Mouse (Mus musculus): ENCODE measurements around the gene Frs3. TPM values are rescaled to one million over a fixed set of nuclear protein-coding genes. Genes with fewer than 3 reads are reported as not detected.
A peak's percentile ranks its signal among the peaks of the same experiment; 100 is the strongest.
"Not testable (repeated sequence)": the region's sequence is repeated elsewhere in the genome, so short reads cannot be mapped to it uniquely, and the experiment has no call there.

Gene Frs3
- total RNA-seq (2014; rRNA removed) (1.7 and 1.9 TPM in 2 replicates), polyA plus RNA-seq (2012; rRNA removed) (6.5 and 7.1 TPM in 2 replicates)

DNA sequence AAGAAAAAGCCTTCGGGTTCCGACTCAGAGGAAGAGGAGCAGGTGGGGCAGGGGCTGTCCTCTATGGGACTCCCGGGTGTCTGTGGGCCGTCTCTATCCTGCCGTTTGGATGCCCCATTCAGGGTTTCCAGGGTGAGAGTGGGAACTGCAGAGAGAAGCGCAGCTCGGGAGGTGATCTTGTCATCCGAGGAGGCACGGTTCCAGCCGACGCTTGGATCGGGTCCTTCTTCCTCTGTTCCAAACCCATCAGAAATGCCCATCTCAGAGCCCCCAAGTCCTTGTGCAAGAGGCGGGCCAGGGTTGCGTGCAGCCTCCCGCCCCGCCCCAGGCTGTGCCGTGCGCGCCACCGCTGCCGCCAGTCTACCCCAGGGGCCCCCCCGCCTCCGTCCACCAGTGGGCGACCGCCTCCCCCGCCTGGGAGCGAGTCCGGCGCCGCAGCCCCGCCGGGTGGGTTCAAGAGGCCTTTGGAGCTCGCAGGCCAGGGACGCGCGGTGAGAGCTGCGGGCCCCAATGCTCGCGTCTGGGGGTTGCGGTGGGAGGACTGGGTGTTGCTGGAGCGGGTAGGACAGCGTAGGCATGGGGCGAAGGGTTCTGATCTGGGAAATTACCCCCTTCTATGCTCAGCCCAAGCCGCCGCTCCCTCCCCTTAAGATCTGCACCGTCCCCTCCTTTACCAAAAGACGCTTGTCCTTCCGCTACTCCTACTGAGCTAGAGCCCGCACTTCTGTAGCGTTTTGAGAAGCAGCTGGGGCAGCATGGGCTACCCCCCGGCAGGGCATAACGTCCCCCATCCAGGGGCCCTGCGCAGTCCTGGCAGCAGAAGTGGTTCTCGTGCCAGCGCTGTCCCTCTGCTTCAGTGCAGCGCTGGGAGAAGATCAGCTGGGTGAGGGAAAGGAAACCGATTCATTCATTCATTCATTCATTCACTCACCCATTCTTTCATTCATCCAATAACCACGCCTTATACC lies at the start of gene Frs3:
TSS of gene Frs3 (plus strand) at position 423 of the 968 bp plus-strand sequence.
- H3K4me1 ChIP-seq (ENCODE audit: control insufficient read depth, insufficient read depth, low read length), result peaks cover 7% of the 10 kb centered on the region
- peak within 1 kb of the TSS; percentile 81 for H3K27ac ChIP-seq (replicated peaks; ENCODE audit: insufficient read depth, low read depth, low read length)
- H3K36me3 ChIP-seq (ENCODE audit: control insufficient read depth, insufficient read depth, low read length), result peaks cover 8% of the 10 kb centered on the region; the same call in 1 of the 2 replicates
- H3K4me3 ChIP-seq (ENCODE audit: insufficient read depth, low read depth, low read length), result peak within 1 kb of the TSS; percentile 82
- 0 out of 2 replicates have a peak, but pooled peaks have one; percentile 3 for TF ChIP-seq POLR2A (IDR thresholded peaks at IDR 0.05; ENCODE audit: extremely low read depth, insufficient read depth, low read length)
- TF ChIP-seq CTCF (IDR thresholded peaks at IDR 0.05; ENCODE audit: low read depth, low read length), result no peak
- H3K27me3 ChIP-seq (ENCODE audit: control insufficient read depth, insufficient read depth, low read length), result no peaks in the 10 kb centered on the region
- no peaks in the 10 kb centered on the region; the same call in 1 of the 2 replicates for H3K79me2 ChIP-seq (ENCODE audit: control insufficient read depth, insufficient read depth, low read length)
- H3K9ac ChIP-seq (ENCODE audit: low read depth, low read length), result peak within 1 kb of the TSS; percentile 86
- 13% methylated on average over 58 of the region's 58 CpGs for WGBS
- no peak for DNase-seq (ENCODE audit: extremely low read depth, low read depth, low spot score)

DNA sequence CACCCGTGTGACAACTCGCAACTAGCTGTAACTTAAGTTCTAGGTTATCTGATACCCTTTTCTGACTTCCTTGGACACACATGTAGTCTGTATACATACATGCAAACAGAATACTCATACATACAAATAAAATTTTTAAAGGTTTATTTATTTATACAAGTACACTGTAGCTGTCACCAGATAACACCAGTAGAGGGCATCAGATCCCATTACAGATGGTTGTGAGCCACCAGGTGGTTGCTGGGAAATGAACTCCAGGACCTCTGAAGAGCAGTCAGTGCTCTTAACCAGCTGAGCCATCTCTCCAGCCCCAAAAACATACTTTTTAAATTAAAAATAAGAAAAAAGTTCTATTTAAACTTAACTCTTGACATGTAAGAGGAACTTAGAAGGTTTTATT lies 45.8 kb upstream of the Frs3 start:
- WGBS, result 97% methylated on average over 2 of the region's 2 CpGs
- TF ChIP-seq POLR2A (IDR thresholded peaks at IDR 0.05; ENCODE audit: extremely low read depth, insufficient read depth, low read length) (no peak), CTCF (IDR thresholded peaks at IDR 0.05; ENCODE audit: low read depth, low read length) (no peak)
- peak; percentile 36 for DNase-seq (ENCODE audit: extremely low read depth, low read depth, low spot score)

DNA sequence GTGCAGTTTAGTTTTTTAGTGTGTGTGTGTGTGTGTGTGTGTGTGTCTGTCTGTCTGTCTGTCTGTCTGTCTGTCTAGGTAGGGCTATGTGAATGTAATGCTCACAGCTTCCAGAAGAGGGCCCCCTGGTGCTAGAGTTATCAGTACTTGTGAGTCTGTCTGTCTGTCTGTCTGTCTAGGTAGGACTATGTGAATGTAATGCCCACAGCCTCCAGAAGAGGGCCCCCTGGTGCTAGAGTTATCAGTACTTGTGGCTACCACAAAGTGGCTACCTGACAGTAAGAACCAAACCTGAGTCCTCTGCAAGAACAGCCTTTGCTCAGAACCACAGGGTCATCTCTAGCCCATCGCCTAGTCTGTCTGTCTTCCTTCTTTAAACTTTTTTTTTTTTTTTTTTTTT lies 42.1 kb upstream of the Frs3 start:
- 93% methylated on average over 1 of the region's 1 CpGs for WGBS
- H3K79me2 ChIP-seq (ENCODE audit: control insufficient read depth, insufficient read depth, low read length), result no peaks in the 10 kb centered on the region; the same call in 1 of the 2 replicates
- no peak overlapping the region for H3K9ac ChIP-seq (ENCODE audit: low read depth, low read length)
- TF ChIP-seq CTCF (IDR thresholded peaks at IDR 0.05; ENCODE audit: low read depth, low read length), result peak; percentile 55
- TF ChIP-seq POLR2A (IDR thresholded peaks at IDR 0.05; ENCODE audit: extremely low read depth, insufficient read depth, low read length), result no peak
- no peak overlapping the region for H3K27ac ChIP-seq (replicated peaks; ENCODE audit: insufficient read depth, low read depth, low read length)
- H3K4me1 ChIP-seq (ENCODE audit: control insufficient read depth, insufficient read depth, low read length), result no peaks in the 10 kb centered on the region
- H3K4me3 ChIP-seq (ENCODE audit: insufficient read depth, low read depth, low read length), result no peak overlapping the region
- H3K27me3 ChIP-seq (ENCODE audit: control insufficient read depth, insufficient read depth, low read length), result no peaks in the 10 kb centered on the region
- peak; percentile 76 for DNase-seq (ENCODE audit: extremely low read depth, low read depth, low spot score)
- H3K36me3 ChIP-seq (ENCODE audit: control insufficient read depth, insufficient read depth, low read length), result no peaks in the 10 kb centered on the region

More for the DNA sequence above, 45.8 kb upstream of the Frs3 start:
- H3K9ac ChIP-seq (ENCODE audit: low read depth, low read length), result no peak overlapping the region
- H3K4me1 ChIP-seq (ENCODE audit: control insufficient read depth, insufficient read depth, low read length), result no peaks in the 10 kb centered on the region
- no peaks in the 10 kb centered on the region for H3K36me3 ChIP-seq (ENCODE audit: control insufficient read depth, insufficient read depth, low read length)
- no peak overlapping the region for H3K4me3 ChIP-seq (ENCODE audit: insufficient read depth, low read depth, low read length)
- 0 out of 2 replicates have a peak, but pooled peaks cover 3% of the 10 kb centered on the region for H3K79me2 ChIP-seq (ENCODE audit: control insufficient read depth, insufficient read depth, low read length)
- no peaks in the 10 kb centered on the region for H3K27me3 ChIP-seq (ENCODE audit: control insufficient read depth, insufficient read depth, low read length)
- H3K27ac ChIP-seq (replicated peaks; ENCODE audit: insufficient read depth, low read depth, low read length), result no peak overlapping the region

DNA sequence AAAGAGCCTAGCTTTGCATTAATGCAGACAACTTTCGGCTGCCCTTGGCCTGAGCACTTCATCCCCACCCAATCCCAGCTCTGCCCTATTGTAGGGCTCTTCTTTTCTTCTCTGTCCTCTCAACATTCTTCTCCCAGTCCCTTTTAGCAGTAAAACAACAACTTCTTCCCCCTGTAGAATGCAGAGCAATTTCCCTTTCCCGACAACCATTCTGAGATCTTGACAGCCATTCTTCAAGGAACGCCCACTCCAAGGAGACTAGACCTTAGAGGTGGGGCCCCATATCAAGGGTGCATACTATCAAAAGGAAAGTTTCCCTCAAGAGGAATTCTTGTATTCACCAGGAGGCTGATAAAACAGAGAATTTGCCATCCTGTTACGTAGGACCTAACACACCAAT lies 39.9 kb upstream of the Frs3 start:
- no peaks in the 10 kb centered on the region for H3K36me3 ChIP-seq (ENCODE audit: control insufficient read depth, insufficient read depth, low read length)
- WGBS, result 84% methylated on average over 4 of the region's 4 CpGs
- TF ChIP-seq POLR2A (IDR thresholded peaks at IDR 0.05; ENCODE audit: extremely low read depth, insufficient read depth, low read length) (no peak), CTCF (IDR thresholded peaks at IDR 0.05; ENCODE audit: low read depth, low read length) (no peak)
- no peak overlapping the region for H3K9ac ChIP-seq (ENCODE audit: low read depth, low read length)
- no peaks in the 10 kb centered on the region for H3K27me3 ChIP-seq (ENCODE audit: control insufficient read depth, insufficient read depth, low read length)
- H3K27ac ChIP-seq (replicated peaks; ENCODE audit: insufficient read depth, low read depth, low read length), result no peak overlapping the region
- DNase-seq (ENCODE audit: extremely low read depth, low read depth, low spot score), result no peak
- H3K79me2 ChIP-seq (ENCODE audit: control insufficient read depth, insufficient read depth, low read length), result no peaks in the 10 kb centered on the region; the same call in 1 of the 2 replicates
- no peaks in the 10 kb centered on the region for H3K4me1 ChIP-seq (ENCODE audit: control insufficient read depth, insufficient read depth, low read length)
- H3K4me3 ChIP-seq (ENCODE audit: insufficient read depth, low read depth, low read length), result no peak overlapping the region

DNA sequence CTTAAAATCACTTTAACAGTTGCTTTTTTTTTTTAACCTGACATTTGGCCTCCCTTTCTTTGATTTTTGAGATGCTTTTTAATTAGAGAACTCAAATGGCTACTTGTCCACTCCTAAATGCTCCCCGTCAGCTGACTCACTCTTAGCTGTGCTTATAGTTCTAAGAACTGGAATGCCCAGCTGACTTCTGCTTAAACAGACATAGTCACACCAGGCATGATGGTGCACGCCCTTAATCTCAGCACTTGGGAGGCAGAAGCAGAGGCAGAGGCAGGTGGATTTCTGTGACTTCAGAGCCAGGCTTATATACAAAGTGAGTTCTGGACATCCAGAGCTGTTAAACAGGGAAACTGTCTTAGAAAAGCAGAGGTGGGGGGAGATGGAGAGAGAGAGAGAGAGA lies 36.9 kb upstream of the Frs3 start:
- TF ChIP-seq POLR2A (IDR thresholded peaks at IDR 0.05; ENCODE audit: extremely low read depth, insufficient read depth, low read length), result no peak
- WGBS, result 98% methylated on average over 2 of the region's 2 CpGs
- H3K36me3 ChIP-seq (ENCODE audit: control insufficient read depth, insufficient read depth, low read length), result no peaks in the 10 kb centered on the region
- H3K9ac ChIP-seq (ENCODE audit: low read depth, low read length), result no peak overlapping the region
- H3K27ac ChIP-seq (replicated peaks; ENCODE audit: insufficient read depth, low read depth, low read length), result no peak overlapping the region
- H3K79me2 ChIP-seq (ENCODE audit: control insufficient read depth, insufficient read depth, low read length), result no peaks in the 10 kb centered on the region; the same call in 1 of the 2 replicates
- no peaks in the 10 kb centered on the region for H3K27me3 ChIP-seq (ENCODE audit: control insufficient read depth, insufficient read depth, low read length)
- H3K4me1 ChIP-seq (ENCODE audit: control insufficient read depth, insufficient read depth, low read length), result no peaks in the 10 kb centered on the region
- no peak for DNase-seq (ENCODE audit: extremely low read depth, low read depth, low spot score)
- H3K4me3 ChIP-seq (ENCODE audit: insufficient read depth, low read depth, low read length), result no peak overlapping the region

DNA sequence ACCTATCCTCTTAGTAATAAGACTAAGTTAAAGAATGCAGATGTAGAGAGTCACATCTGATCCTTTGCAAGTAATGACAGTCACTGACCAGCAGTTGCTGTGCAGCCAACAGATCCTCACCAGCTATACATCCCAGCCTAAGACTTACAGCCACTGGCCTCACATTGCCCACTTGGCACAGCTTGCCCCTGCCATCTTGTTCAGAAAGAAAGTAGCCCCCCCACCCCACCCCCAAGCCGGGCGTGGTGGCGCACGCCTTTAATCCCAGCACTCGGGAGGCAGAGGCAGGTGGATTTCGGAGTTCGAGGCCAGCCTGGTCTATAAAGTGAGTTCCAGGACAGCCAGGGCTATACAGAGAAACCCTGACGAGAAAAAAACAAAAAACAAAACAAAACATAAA lies 34.5 kb upstream of the Frs3 start:
- not testable (repeated sequence) for H3K27ac ChIP-seq (replicated peaks; ENCODE audit: insufficient read depth, low read depth, low read length); DNase-seq (ENCODE audit: extremely low read depth, low read depth, low spot score); H3K4me1 ChIP-seq (ENCODE audit: control insufficient read depth, insufficient read depth, low read length); H3K36me3 ChIP-seq (ENCODE audit: control insufficient read depth, insufficient read depth, low read length); H3K4me3 ChIP-seq (ENCODE audit: insufficient read depth, low read depth, low read length); H3K27me3 ChIP-seq (ENCODE audit: control insufficient read depth, insufficient read depth, low read length); H3K9ac ChIP-seq (ENCODE audit: low read depth, low read length); H3K79me2 ChIP-seq (ENCODE audit: control insufficient read depth, insufficient read depth, low read length)
- 98% methylated on average over 8 of the region's 8 CpGs for whole genome bisulfite sequencing

Measured in liver, adult 2 months (tissue).